Mouse (Mus musculus): ENCODE data around the gene Borcs8. TPM values are rescaled to one million over a fixed set of nuclear protein-coding genes. Genes with fewer than 3 reads are reported as not detected.

Gene Borcs8
- polyA plus RNA-seq, 1 experiment from 2014 or later: 30.5 TPM

DNA sequence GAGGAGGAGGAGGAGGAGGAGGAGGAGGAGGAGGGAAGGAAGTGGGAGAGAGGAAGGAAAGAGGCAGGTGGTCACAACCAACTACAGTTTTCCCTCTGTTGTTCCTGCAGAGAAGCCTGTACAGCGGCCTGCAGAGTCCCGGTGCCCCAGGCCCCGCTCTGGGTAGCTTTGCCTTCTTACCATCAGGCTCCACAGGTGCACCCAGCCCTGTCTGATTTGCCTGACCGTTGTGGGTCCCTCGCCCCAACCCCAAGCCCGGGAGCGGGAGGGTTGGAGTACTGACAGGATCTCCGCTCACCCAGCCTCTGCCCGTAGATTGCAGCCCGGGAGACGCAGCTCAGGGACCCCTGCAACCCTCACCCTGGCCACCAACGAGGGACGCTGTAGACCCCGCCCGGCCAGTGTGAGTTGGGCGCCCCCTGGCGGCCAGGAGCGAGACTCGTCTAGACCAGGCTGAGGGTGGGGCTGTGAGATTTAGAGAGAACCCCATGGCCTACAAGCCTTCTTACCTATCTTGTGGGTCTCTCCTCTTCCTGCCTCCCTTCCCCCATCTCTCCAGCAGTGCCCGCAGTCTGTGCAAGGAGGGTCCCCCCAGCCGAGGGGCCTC lies 27.3 kb downstream of the Borcs8 start:
- Histone ChIP-seq H3K9ac (ENCODE audit: low read length) (peak overlapping the region; percentile 23; the same call in 1 of the 2 replicates), H3K4me2 (replicated peaks; ENCODE audit: low read depth) (peak overlapping the region; percentile 53), H3K9me3 (ENCODE audit: control insufficient read depth, low read length) (no peaks in the 10 kb centered on the region), H3K36me3 (ENCODE audit: control insufficient read depth, insufficient read depth, low read length) (no peaks in the 10 kb centered on the region), H3K4me3 (ENCODE audit: low read depth, low read length) (peak overlapping the region; percentile 13), H3K27ac (replicated peaks) (no peak overlapping the region), H3K27me3 (ENCODE audit: control insufficient read depth, insufficient read depth, low read length) (no peaks in the 10 kb centered on the region; the same call in 1 of the 2 replicates), H3K4me1 (replicated peaks; ENCODE audit: control insufficient read depth, insufficient read depth) (no peaks in the 10 kb centered on the region)
- TF ChIP-seq EP300 (optimal IDR thresholded peaks at IDR 0.05) (no peak), CTCF (IDR thresholded peaks at IDR 0.05; ENCODE audit: low read depth) (peak; percentile 97)
- peak; percentile 75 for DNase-seq (ENCODE audit: low spot score)
- ATAC-seq (ENCODE audit: low FRiP score, low TSS enrichment): peak; percentile 82
- 2% methylated on average over 21 of the region's 21 CpGs for WGBS

DNA sequence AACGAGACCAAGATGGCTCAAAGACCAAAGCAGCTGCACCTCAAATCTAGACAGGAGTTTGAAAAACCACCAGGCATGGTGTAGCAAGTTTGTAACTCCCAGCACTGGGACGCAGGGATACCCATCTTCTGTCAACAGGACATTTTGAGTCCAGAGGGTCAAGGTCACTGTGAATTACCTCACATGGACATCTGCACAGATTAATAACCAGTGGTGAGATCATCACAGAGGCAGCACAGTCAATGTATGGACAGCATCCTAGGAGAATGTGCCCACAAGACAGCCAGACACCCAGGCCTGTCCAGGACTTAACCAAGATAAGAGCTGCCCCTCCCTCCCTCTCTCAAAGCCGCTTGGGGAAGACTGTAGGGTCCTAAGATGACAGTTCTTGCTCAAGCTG lies 30.8 kb downstream of the Borcs8 start:
- Histone ChIP-seq H3K27me3 (ENCODE audit: control insufficient read depth, insufficient read depth, low read length) (no peaks in the 10 kb centered on the region; the same call in 1 of the 2 replicates), H3K4me2 (replicated peaks; ENCODE audit: low read depth) (no peak overlapping the region), H3K9me3 (ENCODE audit: control insufficient read depth, low read length) (no peaks in the 10 kb centered on the region), H3K36me3 (ENCODE audit: control insufficient read depth, insufficient read depth, low read length) (no peaks in the 10 kb centered on the region), H3K9ac (ENCODE audit: low read length) (no peak overlapping the region), H3K4me1 (replicated peaks; ENCODE audit: control insufficient read depth, insufficient read depth) (no peaks in the 10 kb centered on the region), H3K4me3 (ENCODE audit: low read depth, low read length) (no peak overlapping the region), H3K27ac (replicated peaks) (no peak overlapping the region)
- TF ChIP-seq CTCF (IDR thresholded peaks at IDR 0.05; ENCODE audit: low read depth) (no peak), EP300 (optimal IDR thresholded peaks at IDR 0.05) (no peak)
- ATAC-seq (ENCODE audit: low FRiP score, low TSS enrichment) (no peak), DNase-seq (ENCODE audit: low spot score) (no peak)
- WGBS: 74% methylated on average over 3 of the region's 3 CpGs

DNA sequence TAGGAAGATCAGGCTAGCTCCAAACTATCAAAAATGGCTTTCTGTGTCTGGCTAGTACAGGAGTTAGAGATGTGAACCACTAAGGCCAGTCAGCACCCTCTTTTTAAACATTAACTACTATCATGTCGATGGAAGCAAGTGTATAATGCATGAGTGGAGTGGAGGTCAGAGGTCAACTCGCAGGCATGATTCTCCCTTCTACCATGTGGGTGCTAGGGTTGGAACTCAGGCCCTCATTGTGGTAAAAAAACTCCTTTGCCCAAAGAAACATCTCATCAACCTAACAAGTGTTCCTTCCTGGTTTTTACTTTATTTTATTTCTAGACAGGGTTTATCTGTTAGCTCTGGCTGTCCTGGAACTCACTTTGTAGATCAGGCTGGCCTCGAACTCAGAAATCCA lies 31.4 kb downstream of the Borcs8 start:
- H3K4me1 ChIP-seq (replicated peaks; ENCODE audit: control insufficient read depth, insufficient read depth): no peaks in the 10 kb centered on the region
- no peaks in the 10 kb centered on the region for H3K9me3 ChIP-seq (ENCODE audit: control insufficient read depth, low read length)
- ATAC-seq (ENCODE audit: low FRiP score, low TSS enrichment): no peak
- WGBS: 77% methylated on average over 3 of the region's 3 CpGs
- H3K27ac ChIP-seq (replicated peaks): no peak overlapping the region
- no peak overlapping the region for H3K9ac ChIP-seq (ENCODE audit: low read length)
- H3K27me3 ChIP-seq (ENCODE audit: control insufficient read depth, insufficient read depth, low read length): no peaks in the 10 kb centered on the region; the same call in 1 of the 2 replicates
- no peak for TF ChIP-seq CTCF (IDR thresholded peaks at IDR 0.05; ENCODE audit: low read depth)
- TF ChIP-seq EP300 (optimal IDR thresholded peaks at IDR 0.05): no peak
- no peak overlapping the region for H3K4me3 ChIP-seq (ENCODE audit: low read depth, low read length)
- no peak overlapping the region for H3K4me2 ChIP-seq (replicated peaks; ENCODE audit: low read depth)
- H3K36me3 ChIP-seq (ENCODE audit: control insufficient read depth, insufficient read depth, low read length): no peaks in the 10 kb centered on the region
- no peak for DNase-seq (ENCODE audit: low spot score)

DNA sequence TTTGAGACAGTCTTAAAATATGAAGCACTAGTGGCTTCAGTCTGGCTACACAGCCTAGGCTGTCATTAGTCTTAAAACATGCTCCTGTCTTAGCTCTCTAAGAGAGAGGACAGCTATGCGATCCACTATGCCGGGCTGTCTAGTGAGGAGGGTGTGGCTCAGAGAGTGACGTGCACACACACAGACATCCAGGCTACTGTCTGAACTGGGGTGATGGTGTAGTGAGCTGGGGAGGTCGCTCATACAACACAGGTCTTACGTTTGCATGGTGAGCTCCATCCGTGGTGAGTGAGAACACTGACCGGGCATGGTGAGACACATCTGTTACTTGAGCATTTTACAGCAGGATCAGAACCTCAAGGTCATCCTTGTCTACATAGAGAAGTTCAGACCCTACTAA lies 31.9 kb downstream of the Borcs8 start:
- Histone ChIP-seq H3K27me3 (ENCODE audit: control insufficient read depth, insufficient read depth, low read length) (no peaks in the 10 kb centered on the region), H3K4me2 (replicated peaks; ENCODE audit: low read depth) (no peak overlapping the region), H3K9ac (ENCODE audit: low read length) (no peak overlapping the region), H3K4me1 (replicated peaks; ENCODE audit: control insufficient read depth, insufficient read depth) (no peaks in the 10 kb centered on the region), H3K27ac (replicated peaks) (no peak overlapping the region), H3K4me3 (ENCODE audit: low read depth, low read length) (no peak overlapping the region), H3K36me3 (ENCODE audit: control insufficient read depth, insufficient read depth, low read length) (no peaks in the 10 kb centered on the region), H3K9me3 (ENCODE audit: control insufficient read depth, low read length) (no peaks in the 10 kb centered on the region)
- 79% methylated on average over 7 of the region's 7 CpGs for WGBS
- DNase-seq (ENCODE audit: low spot score): no peak
- no peak for ATAC-seq (ENCODE audit: low FRiP score, low TSS enrichment)
- TF ChIP-seq CTCF (IDR thresholded peaks at IDR 0.05; ENCODE audit: low read depth): no peak
- no peak for TF ChIP-seq EP300 (optimal IDR thresholded peaks at IDR 0.05)

DNA sequence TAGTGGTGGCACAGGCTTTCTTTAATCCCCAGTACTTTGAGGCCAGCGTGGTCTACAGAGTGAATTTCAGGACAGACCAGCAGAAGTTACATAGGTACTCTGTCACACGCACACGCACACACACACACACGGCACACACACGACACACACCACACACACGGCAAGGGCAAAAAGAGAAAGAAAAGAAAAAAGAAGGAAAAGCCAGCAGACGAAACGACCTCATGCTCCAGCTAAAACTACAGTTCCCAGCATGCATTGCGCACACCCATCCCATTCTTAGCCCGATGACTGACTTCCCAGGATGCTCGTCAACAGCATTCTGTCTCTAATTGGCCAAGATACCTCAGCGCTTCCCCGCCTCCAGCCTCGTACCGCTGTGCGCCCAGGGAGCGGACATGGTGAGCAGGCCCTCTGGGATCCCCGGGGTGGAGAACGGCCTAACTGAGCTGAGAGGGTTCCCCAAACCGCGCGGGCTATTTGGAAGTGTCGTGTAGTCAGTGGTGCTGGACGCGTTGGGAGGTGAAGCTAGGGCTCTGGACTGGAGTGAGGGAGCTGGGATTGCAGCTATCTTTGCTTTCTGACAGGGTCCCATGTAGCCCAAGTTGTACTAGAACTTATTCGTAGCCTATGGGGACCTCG lies 32.9 kb downstream of the Borcs8 start, which contains the start of gene Tmem161a:
Gene Tmem161a (plus strand): TSS at position 314 of the 639 bp plus-strand sequence.
- peak within 1 kb of the TSS; percentile 66 for H3K4me3 ChIP-seq (ENCODE audit: low read depth, low read length)
- no peaks in the 10 kb centered on the region for H3K9me3 ChIP-seq (ENCODE audit: control insufficient read depth, low read length)
- DNase-seq (ENCODE audit: low spot score): peak; percentile 92
- H3K4me2 ChIP-seq (replicated peaks; ENCODE audit: low read depth): peak within 1 kb of the TSS; percentile 69
- H3K4me1 ChIP-seq (replicated peaks; ENCODE audit: control insufficient read depth, insufficient read depth): no peaks in the 10 kb centered on the region
- peak; percentile 96 for ATAC-seq (ENCODE audit: low FRiP score, low TSS enrichment)
- peak within 1 kb of the TSS; percentile 71 for H3K9ac ChIP-seq (ENCODE audit: low read length)
- no peak for TF ChIP-seq EP300 (optimal IDR thresholded peaks at IDR 0.05)
- no peak for TF ChIP-seq CTCF (IDR thresholded peaks at IDR 0.05; ENCODE audit: low read depth)
- 2% methylated on average over 27 of the region's 27 CpGs for WGBS
- H3K36me3 ChIP-seq (ENCODE audit: control insufficient read depth, insufficient read depth, low read length): 0 out of 2 replicates have a peak, but pooled peaks cover under 1% of the 10 kb centered on the region
- no peaks in the 10 kb centered on the region for H3K27me3 ChIP-seq (ENCODE audit: control insufficient read depth, insufficient read depth, low read length)
- H3K27ac ChIP-seq (replicated peaks): peak within 1 kb of the TSS; percentile 67; the same call in 1 of the 2 replicates

DNA sequence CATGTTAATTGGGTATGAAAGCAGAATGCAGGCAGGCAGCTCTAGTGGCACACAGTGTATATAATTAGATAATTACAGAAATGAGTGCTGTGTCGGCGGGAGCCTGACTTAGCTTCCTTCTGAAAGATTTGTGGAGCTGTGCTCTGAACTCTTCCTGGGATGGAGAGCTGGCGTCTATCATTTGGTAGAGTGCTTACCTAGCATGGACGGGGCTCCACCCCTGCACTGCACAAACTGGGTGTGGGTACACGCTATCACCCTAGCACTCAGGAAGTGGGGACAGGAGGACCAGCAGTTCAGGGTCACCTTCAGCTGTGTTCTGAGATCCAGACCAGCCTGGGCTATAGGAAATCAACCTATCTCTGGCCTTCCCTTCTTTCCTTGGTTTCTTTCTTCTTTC lies 34.0 kb downstream of the Borcs8 start:
- no peak overlapping the region for H3K4me3 ChIP-seq (ENCODE audit: low read depth, low read length)
- 70% methylated on average over 5 of the region's 5 CpGs for WGBS

More for the DNA sequence above, 34.0 kb downstream of the Borcs8 start:
- Histone ChIP-seq H3K4me1 (replicated peaks; ENCODE audit: control insufficient read depth, insufficient read depth) (no peaks in the 10 kb centered on the region), H3K27me3 (ENCODE audit: control insufficient read depth, insufficient read depth, low read length) (no peaks in the 10 kb centered on the region), H3K9ac (ENCODE audit: low read length) (no peak overlapping the region), H3K9me3 (ENCODE audit: control insufficient read depth, low read length) (no peaks in the 10 kb centered on the region), H3K36me3 (ENCODE audit: control insufficient read depth, insufficient read depth, low read length) (peaks cover 6% of the 10 kb centered on the region; the same call in 1 of the 2 replicates), H3K27ac (replicated peaks) (no peak overlapping the region), H3K4me2 (replicated peaks; ENCODE audit: low read depth) (no peak overlapping the region)
- TF ChIP-seq CTCF (IDR thresholded peaks at IDR 0.05; ENCODE audit: low read depth): no peak
- TF ChIP-seq EP300 (optimal IDR thresholded peaks at IDR 0.05): no peak
- ATAC-seq (ENCODE audit: low FRiP score, low TSS enrichment) (no peak), DNase-seq (ENCODE audit: low spot score) (no peak)

Data from stomach, postnatal 0 days (tissue).